ENCODE assay signal across 16 mouse cellular contexts in the genomic region with DNA sequence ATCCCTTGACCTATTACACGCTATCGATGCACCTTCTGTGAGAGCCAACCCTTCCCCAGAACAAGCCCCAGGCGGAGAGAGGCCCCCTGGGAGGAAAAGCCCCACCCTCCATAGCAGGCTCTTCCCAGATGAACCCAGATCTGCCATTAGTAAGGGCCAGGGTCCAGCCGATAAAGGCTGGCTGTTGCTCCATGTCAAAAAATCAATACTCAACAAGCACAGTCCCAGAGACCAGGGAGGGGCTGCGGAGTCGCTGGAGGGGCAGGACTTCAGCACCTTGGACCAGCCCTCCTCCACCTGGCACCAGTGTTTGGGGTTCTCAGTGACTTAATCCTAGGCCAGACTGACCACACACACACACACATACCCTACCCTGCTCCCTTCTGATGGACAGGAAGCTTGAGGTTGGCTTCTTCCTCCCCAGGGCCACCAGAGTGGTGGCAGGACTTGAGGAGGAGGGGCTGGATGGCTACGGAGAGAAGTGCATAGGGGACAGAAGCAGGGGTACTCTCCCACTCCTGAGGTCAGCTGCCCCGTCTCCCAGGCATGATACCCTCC. TPM values are rescaled to one million over a fixed set of nuclear protein-coding genes. Genes with fewer than 3 reads are reported as not detected.
DNase-seq lines count a peak whose midpoint lies in the region; ATAC-seq and TF ChIP-seq lines count a peak whose summit lies in the region.
"Had no signal": no experiment of that assay in that cellular context is flagged by ENCODE, and none has a peak within 500 bp of the region (broad histone marks: within the 10 kb centered on the region; RNA-seq: fewer than 3 reads in every experiment).

No protein-coding gene starts in this region.

- no peak for DNase-seq in lung, embryonic 14.5 days
- DNase-seq in lung, postnatal 14 days, result no peak
- DNase-seq in embryonic facial prominence, embryonic 10.5 days (ENCODE audit: low spot score), result no peak
- no peak for DNase-seq in liver, embryonic 13.5 days
- no peak for DNase-seq in frontal cortex, postnatal 36 days (ENCODE audit: low spot score in 2 of 2)
- DNase-seq in lung, postnatal 36 days, result no peak
- DNase-seq: adrenal gland, postnatal 36 days; cerebellum, adult 18-20 months; gastrocnemius, postnatal 25 days; kidney, adult 11 months; thymus, postnatal 14 days had no signal

- TF ChIP-seq CTCF in lung, embryonic 14.5 days (IDR thresholded peaks at IDR 0.05; ENCODE audit: low read depth), result no peak

- H3K4me1 ChIP-seq in lung, embryonic 14.5 days (ENCODE audit: insufficient read depth), result peaks cover 13% of the 10 kb centered on the region; the same call in 1 of the 2 replicates
- peaks cover 89% of the 10 kb centered on the region for H3K4me1 ChIP-seq in embryonic facial prominence, embryonic 10.5 days
- H3K4me1 ChIP-seq in liver, embryonic 13.5 days (replicated peaks), result peaks cover 100% of the 10 kb centered on the region
- H3K4me1 ChIP-seq in stomach, embryonic 16.5 days (ENCODE audit: control insufficient read depth, insufficient read depth, low read length), result peaks cover 66% of the 10 kb centered on the region

- peak overlapping the region; percentile 12; the same call in 1 of the 2 replicates for H3K27ac ChIP-seq in lung, embryonic 14.5 days (ENCODE audit: low read depth)
- peak overlapping the region; percentile 26; the same call in 1 of the 2 replicates for H3K27ac ChIP-seq in embryonic facial prominence, embryonic 10.5 days (replicated peaks)
- H3K27ac ChIP-seq in liver, embryonic 13.5 days, result peak overlapping the region; percentile 97
- peak overlapping the region; percentile 56 for H3K27ac ChIP-seq in stomach, embryonic 16.5 days (ENCODE audit: low read length)

- no peaks in the 10 kb centered on the region for H3K27me3 ChIP-seq in lung, embryonic 14.5 days (ENCODE audit: insufficient read depth, low read length)
- H3K27me3 ChIP-seq in embryonic facial prominence, embryonic 10.5 days (replicated peaks; ENCODE audit: low read depth, poor library complexity, severe bottlenecking), result peaks cover 27% of the 10 kb centered on the region
- H3K27me3 ChIP-seq in liver, embryonic 13.5 days, result no peaks in the 10 kb centered on the region
- no peaks in the 10 kb centered on the region for H3K27me3 ChIP-seq in stomach, embryonic 16.5 days (ENCODE audit: control insufficient read depth, insufficient read depth, low read length)

- H3K4me3 ChIP-seq in lung, embryonic 14.5 days (ENCODE audit: low read depth, low read length), result no peak overlapping the region
- no peak overlapping the region for H3K4me3 ChIP-seq in embryonic facial prominence, embryonic 10.5 days
- peak overlapping the region; percentile 2 for H3K4me3 ChIP-seq in liver, embryonic 13.5 days (replicated peaks)
- H3K4me3 ChIP-seq in stomach, embryonic 16.5 days (replicated peaks; ENCODE audit: low read length), result no peak overlapping the region

- no peak overlapping the region for H3K4me2 ChIP-seq in lung, embryonic 14.5 days
- H3K4me2 ChIP-seq in liver, embryonic 13.5 days, result peak overlapping the region; percentile 54
- H3K4me2 ChIP-seq in stomach, embryonic 16.5 days (ENCODE audit: low read depth, low read length), result 0 out of 2 replicates have a peak overlapping the region, but pooled peaks have one; percentile 9

- no peak overlapping the region for H3K9ac ChIP-seq in lung, embryonic 14.5 days
- peak overlapping the region; percentile 99 for H3K9ac ChIP-seq in liver, embryonic 13.5 days
- no peak overlapping the region for H3K9ac ChIP-seq in stomach, embryonic 16.5 days (ENCODE audit: low read length)

- 43% methylated on average over 8 of the region's 8 CpGs for WGBS in lung, embryonic 14.5 days
- 41% methylated on average over 8 of the region's 8 CpGs for WGBS in embryonic facial prominence, embryonic 10.5 days
- 15% methylated on average over 8 of the region's 8 CpGs for WGBS in liver, embryonic 13.5 days (ENCODE audit: insufficient replicate concordance)
- 40% methylated on average over 8 of the region's 8 CpGs for WGBS in stomach, embryonic 16.5 days

- 0 out of 2 replicates have a peak, but pooled peaks cover 3% of the 10 kb centered on the region for H3K36me3 ChIP-seq in lung, embryonic 14.5 days (ENCODE audit: insufficient read depth)
- peaks cover 9% of the 10 kb centered on the region; the same call in 1 of the 2 replicates for H3K36me3 ChIP-seq in embryonic facial prominence, embryonic 10.5 days (replicated peaks)
- H3K36me3 ChIP-seq in liver, embryonic 13.5 days, result peaks cover 85% of the 10 kb centered on the region
- no peaks in the 10 kb centered on the region for H3K36me3 ChIP-seq in stomach, embryonic 16.5 days (ENCODE audit: control insufficient read depth, insufficient read depth, low read length)

- no peaks in the 10 kb centered on the region for H3K9me3 ChIP-seq in lung, embryonic 14.5 days (ENCODE audit: low read depth, low read length)
- H3K9me3 ChIP-seq in embryonic facial prominence, embryonic 10.5 days, result no peaks in the 10 kb centered on the region
- no peaks in the 10 kb centered on the region for H3K9me3 ChIP-seq in liver, embryonic 13.5 days (replicated peaks)
- no peaks in the 10 kb centered on the region for H3K9me3 ChIP-seq in stomach, embryonic 16.5 days (replicated peaks; ENCODE audit: control insufficient read depth, low read length)

- ATAC-seq in lung, embryonic 14.5 days (ENCODE audit: insufficient read depth), result no peak
- ATAC-seq in liver, embryonic 13.5 days (ENCODE audit: low read depth), result 0 out of 2 replicates have a peak, but pooled peaks have one; percentile 2
- peak; percentile 29 for ATAC-seq in stomach, embryonic 16.5 days (ENCODE audit: insufficient read depth, low FRiP score)
- ATAC-seq in frontal cortex, adult (ENCODE audit: low TSS enrichment), result no peak
- ATAC-seq: forebrain, embryonic 14.5 days had no signal

RNA-seq across cellular contexts. Expression of a gene that starts 36.1 kb away (rescaled TPM):
- 2.7 and 2.9 TPM in 2 replicates for polyA plus RNA-seq in lung, embryonic 14.5 days (2014; fragmentation: Nextera tagmentation; extraction: Ambion mirVana)
- 1.5 and 2.0 TPM in 2 replicates for polyA plus RNA-seq in embryonic facial prominence, embryonic 10.5 days (2016; fragmentation: Nextera tagmentation; extraction: Ambion mirVana)
- polyA plus RNA-seq in liver, embryonic 13.5 days (2015; fragmentation: Nextera tagmentation; extraction: Ambion mirVana), result 10.0 and 11.7 TPM in 2 replicates
- polyA plus RNA-seq in stomach, embryonic 16.5 days (2015; fragmentation: Nextera tagmentation; extraction: Ambion mirVana), result 2.0 and 2.1 TPM in 2 replicates

RNA-seq across cellular contexts. Expression of a gene that starts 42.5 kb away (rescaled TPM):
- polyA plus RNA-seq in lung, embryonic 14.5 days (2014; fragmentation: Nextera tagmentation; extraction: Ambion mirVana), result not detected in 2 replicates
- not detected in 2 replicates for polyA plus RNA-seq in embryonic facial prominence, embryonic 10.5 days (2016; fragmentation: Nextera tagmentation; extraction: Ambion mirVana)
- polyA plus RNA-seq in liver, embryonic 13.5 days (2015; fragmentation: Nextera tagmentation; extraction: Ambion mirVana), result not detected in 2 replicates
- not detected in 2 replicates for polyA plus RNA-seq in stomach, embryonic 16.5 days (2015; fragmentation: Nextera tagmentation; extraction: Ambion mirVana)
- polyA plus RNA-seq: embryonic facial prominence, embryonic 11.5 days; forebrain, embryonic 14.5 days; limb, embryonic 11.5 days had no signal

RNA-seq across cellular contexts. Expression of a gene that starts 58.4 kb away (rescaled TPM):
- 42.4 and 44.3 TPM in 2 replicates for polyA plus RNA-seq in lung, embryonic 14.5 days (2014; fragmentation: Nextera tagmentation; extraction: Ambion mirVana)
- 81.8 and 82.5 TPM in 2 replicates for polyA plus RNA-seq in embryonic facial prominence, embryonic 10.5 days (2016; fragmentation: Nextera tagmentation; extraction: Ambion mirVana)
- polyA plus RNA-seq in liver, embryonic 13.5 days (2015; fragmentation: Nextera tagmentation; extraction: Ambion mirVana), result 30.2 and 35.0 TPM in 2 replicates
- polyA plus RNA-seq in stomach, embryonic 16.5 days (2015; fragmentation: Nextera tagmentation; extraction: Ambion mirVana), result 28.1 and 32.4 TPM in 2 replicates

Comparison
In these comparisons a context has a peak if more than half of its experiments do, and no peak if none do; other contexts are left out.
1. ATAC-seq: peak in liver, embryonic 13.5 days (single experiment) and stomach, embryonic 16.5 days (single experiment); none in lung, embryonic 14.5 days (single experiment) and frontal cortex, adult (single experiment).
2. H3K27ac ChIP-seq: peak in every context shown above with its lines; median percentile 97 in liver, embryonic 13.5 days; 56 in stomach, embryonic 16.5 days; 26 in embryonic facial prominence, embryonic 10.5 days; 12 in lung, embryonic 14.5 days.